Mouse (Mus musculus) frontal cortex, postnatal 14 days (tissue): ENCODE measurements around the gene Tgfb1.

Experiments
- DNase-seq, 2 experiments: peaks; one replicate each; pipeline ENCODE4 v3.0.0; 2022; ENCODE audit warnings: low spot score in 2 of 2

Gene Tgfb1

GRCm38 (mm10) chr7:25675405-25675804 lies 11.4 kb upstream of the Tgfb1 start:
- no peak for DNase-seq

DNA sequence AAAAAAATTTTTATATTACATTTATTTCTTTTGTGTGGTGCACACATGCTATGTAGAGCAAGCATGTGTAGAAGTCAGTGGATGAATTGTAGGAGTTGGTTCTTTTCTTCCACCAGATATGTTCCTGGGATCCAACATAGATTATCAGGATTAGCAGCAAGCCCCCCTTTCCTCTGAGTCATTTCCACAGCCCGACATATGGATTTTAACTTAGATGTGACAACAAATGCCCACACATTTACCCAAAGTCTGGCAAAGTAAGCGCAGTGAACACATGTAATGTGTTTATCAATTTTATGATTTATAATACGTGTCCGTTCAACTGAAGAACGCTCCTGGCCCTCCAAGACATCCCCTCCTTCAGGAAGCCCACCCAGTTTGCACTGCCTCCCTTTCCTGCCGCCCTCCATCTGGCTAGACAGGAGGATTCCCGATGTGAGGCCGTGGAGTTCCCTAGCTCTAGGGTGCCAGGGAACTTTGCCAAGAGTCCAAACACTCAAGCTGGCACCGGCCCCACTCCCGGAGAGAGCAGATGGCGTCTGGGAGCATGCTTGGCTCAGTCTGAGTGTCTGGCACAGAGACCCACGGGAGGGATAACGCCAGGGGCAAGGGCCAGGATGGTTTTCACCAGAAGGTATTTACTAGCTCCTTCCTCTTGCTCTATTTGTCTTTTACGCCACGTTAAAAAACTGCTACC lies 10.6 kb upstream of the Tgfb1 start:
- peak; percentile 86 for DNase-seq

DNA sequence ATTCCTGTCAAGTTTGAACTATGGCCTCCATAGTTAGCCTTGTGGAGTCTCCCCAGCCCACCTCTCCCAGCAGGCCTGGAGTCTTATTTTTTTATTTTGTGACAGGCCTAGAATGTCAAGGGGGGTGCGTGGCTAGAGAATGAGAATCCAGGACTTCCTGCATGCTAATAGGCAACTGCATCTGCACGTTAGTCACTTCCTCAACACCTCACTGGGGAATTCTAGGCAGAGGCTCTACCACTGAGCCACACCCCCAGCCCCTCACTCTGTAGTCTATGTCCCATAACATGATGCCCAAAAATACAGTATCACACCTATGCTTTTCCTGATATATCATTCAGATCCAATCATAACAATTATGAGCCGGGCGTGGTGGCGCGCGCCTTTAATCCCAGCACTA lies 9.8 kb upstream of the Tgfb1 start:
- DNase-seq = no peak

DNA sequence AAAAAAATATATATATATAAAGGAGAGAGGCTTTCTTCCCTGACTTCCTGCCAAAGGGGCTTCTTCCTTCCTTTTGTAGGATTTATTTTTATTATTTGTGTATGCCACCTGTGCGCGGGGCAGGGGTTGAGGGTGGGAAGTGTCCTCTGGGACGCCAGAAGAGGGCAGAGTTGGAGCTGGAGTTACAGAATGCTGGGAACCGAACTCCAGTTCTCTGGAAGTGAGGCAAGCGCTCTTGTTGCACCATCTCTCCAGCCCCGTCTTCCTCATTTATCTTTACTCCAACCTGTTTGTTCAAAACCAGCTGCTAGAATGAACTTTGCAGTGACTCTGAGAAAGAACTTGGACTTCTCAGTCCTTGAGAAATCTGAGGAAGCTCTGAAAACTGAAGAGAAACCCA lies 6.8 kb upstream of the Tgfb1 start:
- no peak for DNase-seq

DNA sequence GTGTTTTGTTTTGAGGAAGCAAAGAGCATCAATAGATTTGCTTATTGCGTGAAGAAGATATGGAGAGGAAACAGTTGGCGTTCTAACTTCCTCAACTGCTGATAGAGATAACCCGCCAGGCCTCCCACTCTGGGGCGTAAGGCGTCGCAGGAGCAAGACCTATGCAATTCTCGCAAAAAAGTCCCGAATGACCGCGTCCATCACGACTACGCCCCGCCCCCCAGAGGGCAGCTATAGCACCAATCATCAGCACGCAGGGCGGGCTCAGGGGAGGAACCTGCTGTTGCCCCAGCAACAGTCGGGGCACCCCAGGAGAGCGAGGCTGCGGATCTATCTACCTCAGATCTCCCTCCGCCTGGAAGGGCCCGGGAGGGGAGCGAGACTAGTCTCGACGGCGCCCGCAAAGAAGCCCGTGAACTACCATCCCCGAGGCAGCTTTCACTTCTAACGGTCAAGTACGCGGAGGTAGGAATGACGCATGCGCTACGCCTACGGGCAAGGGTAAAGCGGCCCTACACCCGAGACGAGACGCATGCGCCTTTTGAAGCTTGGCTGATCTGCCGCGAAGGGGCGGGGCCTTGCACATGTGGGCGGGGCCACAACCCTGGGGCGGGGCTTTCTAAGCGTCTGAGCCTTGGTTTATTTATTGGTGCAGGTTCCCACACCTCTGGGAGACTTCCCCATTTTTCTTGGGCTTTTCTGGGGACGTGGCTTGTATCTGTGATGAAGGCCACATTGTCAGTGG lies 6.1 kb upstream of the Tgfb1 start, which contains the start of gene B9d2:
Gene B9d2, plus strand, starts transcription at position 267 of the 745 bp plus-strand sequence.
- DNase-seq = peak; percentile 93 to 95

DNA sequence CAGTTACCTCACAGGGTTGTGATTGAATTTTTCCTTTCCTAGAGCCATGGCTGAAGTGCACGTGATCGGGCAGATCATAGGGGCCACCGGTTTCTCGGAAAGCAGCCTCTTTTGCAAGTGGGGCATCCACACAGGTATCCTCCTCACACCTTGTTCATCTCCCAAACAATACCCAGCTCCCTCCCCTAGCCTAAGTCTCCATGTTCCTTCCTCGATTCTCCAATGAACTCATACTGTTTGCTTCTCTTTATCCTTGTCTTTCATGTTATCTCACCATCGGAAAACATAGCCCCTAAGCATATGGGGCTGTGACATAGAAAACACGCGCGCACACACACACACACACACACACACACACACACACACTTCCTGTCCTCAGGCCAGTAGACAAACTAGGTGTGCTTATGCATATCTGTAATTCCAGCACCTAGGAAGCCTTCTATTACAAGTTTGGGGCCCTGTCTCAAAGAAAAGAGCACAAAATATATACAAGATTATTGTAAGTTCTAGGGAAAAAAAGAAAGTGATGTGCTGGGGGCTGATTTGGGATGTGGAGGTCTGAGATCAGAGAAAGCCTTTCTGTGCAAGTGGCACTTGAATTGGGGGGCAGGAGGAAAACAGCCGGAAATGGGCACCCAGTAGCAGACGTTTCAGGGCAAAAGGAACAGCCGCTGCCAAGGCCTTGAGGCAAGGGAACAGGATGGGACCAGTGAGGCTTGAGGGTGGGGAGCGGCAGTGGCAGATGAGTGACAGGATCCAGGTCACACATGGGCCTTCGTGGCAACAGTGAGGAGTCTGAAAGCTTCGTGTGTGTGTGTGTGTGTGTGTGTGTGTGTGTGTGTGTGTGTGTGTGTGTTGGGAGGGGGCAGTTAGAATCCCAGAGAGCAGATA lies 5.2 kb upstream of the Tgfb1 start:
- no peak for DNase-seq

- no peak for DNase-seq
These were observed 3.2 kb upstream of the Tgfb1 start for GRCm38 (mm10) chr7:25683474-25684180.

DNA sequence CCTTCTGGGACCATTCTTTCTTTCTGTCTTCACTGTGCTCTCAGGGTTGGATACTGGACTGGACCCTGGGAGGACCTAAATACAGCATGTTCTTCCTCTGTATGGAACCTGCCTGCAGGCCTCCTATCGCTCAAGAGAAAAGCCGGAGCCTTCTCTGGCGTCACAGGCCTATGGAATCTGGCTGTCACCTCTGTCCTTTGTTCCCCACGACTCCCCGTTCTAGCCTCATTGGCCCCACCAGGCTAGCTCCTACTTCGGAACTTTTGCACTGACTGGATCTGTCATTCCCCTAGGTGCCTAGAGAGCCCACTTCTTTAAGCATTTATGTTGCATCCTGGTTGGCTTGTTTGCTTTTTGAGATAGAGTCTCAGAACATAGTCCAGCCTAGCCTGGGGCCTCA lies 2.1 kb upstream of the Tgfb1 start:
- DNase-seq = no peak

DNA sequence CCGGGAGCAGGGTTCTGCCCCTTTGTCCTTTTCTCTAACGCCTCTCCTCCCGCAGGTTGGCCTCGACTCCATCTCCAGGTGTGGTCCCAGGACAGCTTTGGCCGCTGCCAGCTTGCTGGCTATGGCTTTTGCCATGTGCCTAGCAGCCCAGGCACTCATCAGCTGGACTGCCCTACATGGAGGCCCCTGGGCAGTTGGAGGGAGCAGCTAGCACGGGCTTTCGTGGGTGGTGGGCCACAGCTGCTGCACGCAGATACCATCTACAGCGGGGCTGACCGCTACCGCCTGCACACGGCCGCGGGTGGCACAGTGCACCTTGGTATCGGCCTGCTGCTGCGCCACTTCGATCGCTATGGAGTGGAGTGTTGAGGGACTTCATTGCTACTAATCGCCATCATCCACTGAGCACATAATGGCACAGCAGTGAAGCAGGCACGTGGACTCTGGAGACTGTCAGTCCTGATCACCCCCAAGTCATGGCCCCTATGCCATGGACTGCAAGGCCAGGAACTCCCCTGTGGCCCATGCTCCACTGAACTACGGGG lies 804 bp upstream of the Tgfb1 start:
- no peak for DNase-seq

DNA sequence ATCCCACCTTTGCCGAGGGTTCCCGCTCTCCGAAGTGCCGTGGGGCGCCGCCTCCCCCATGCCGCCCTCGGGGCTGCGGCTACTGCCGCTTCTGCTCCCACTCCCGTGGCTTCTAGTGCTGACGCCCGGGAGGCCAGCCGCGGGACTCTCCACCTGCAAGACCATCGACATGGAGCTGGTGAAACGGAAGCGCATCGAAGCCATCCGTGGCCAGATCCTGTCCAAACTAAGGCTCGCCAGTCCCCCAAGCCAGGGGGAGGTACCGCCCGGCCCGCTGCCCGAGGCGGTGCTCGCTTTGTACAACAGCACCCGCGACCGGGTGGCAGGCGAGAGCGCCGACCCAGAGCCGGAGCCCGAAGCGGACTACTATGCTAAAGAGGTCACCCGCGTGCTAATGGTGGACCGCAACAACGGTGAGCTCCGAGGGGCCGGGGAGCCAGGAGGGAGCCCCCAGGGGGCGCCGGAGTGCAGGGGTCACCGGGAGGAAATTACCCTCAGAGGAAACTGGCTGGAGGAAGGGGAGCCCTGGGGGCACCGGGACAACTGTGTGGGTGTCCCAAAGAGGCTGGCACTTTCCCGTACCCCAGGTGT lies 1.1 kb downstream of the Tgfb1 start:
- no peak for DNase-seq

DNA sequence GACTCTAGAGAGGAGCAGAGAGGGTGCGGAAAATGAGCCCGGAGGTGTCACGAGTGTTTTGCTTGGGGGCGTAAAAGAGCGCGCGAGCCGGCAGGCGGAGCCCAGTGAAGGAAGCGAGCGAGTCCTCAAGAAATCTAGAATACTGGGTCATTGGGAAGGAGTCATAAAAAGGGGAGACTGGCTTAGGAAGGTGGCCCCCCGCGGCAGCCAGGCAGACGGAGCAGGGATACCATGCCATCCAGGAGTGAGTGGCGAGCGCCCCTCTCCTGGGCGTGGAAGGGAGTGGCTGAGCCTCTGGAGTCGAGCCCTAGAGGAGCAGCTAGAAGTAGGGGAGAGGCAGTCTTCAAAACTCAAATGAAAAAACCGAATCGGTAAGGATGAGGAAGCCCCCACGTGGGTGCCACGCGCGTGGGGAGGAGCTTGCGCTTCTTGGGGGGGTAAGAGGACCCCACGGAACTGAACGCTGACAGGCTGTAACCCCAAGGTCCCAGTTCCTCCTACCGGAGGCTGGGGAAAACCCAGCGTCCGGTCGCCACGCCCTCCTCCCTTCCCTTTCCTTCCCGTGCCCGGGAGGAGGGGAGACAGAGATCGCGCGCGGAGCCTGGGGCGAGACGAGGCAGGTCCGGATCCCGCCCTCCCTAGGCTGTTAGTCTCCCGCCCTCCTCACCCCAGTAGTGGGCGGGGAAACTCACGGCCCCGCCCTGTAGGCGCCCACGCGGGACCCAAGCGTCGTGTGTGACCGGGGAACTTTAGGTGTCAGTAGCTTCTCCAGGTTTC lies 2.2 kb downstream of the Tgfb1 start:
- no peak for DNase-seq

DNA sequence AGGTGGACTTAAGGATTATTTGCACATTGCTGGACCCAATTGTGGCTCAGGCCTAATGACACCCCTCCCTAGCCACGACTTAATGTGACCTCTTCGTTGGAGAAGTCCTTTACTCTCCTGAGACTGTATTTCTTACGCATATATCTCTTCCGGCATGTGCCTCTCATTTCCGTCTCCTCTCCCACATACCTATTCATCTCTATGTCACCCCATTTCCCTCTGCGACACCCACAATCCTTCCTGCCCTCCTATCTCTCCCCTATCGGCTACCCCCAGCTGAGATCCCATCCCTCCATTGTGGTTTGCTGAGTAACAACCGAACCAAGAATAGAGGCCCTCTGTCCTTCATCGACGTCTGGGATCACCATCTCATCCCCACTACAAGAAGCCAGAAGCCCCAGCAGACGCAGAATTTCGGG lies 2.8 kb downstream of the Tgfb1 start:
- no peak for DNase-seq

GRCm38 (mm10) chr7:25690051-25690450 lies 3.2 kb downstream of the Tgfb1 start:
- DNase-seq = no peak

DNA sequence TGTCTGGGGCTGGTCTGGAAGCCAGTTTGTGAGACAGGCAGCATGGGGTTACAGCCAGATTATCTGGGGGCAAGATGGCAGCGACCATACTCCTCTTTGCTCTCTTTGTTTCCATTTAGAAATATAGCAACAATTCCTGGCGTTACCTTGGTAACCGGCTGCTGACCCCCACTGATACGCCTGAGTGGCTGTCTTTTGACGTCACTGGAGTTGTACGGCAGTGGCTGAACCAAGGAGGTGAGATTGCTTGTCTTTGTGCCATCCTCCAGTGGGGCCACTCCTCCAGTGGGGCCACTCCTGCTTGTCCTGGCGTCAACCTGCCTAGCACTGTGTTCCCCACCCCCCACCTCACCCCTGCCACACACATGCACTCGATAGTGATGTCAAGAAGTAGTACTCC lies 7.3 kb downstream of the Tgfb1 start:
- no peak for DNase-seq

DNA sequence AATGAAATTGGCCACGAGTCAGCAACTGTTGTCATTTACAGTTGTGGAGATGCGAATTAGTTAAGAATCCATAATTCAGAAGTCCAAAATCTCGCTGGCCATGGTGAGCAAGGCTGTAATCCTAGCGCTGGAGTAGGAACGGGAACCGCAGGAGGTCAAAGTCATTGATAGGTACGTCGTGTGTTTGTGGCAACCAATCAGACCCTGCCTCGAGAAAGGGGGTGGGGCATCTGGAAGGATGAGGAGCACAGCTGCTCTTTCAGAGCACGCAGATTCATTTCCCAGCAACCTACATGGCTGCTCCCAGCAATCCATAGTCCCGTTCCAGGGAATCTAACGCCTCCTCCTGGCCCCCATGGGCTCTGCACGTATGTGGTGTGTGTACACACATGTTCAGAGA lies 13.0 kb downstream of the Tgfb1 start:
- DNase-seq = no peak

- no peak for DNase-seq
These were observed 13.9 kb downstream of the Tgfb1 start for GRCm38 (mm10) chr7:25700732-25701131.

DNA sequence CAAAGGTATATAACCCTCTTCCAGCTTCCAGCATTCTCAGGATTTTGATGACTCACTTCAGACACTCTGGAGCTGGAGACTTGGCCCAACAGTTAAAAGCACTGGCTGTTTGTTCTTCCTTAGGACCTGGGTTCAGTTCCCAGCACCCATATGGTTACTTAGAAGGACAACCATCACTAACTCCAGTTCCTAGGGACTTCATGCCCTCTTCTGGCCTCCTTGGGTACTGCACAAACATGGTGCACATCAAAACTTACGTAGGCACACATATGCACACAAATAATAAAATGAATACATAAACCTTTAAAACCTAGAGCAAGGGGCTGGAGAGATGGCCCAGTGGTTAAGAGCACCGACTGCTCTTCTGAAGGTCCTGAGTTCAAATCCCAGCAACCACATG lies 15.5 kb downstream of the Tgfb1 start:
- no peak for DNase-seq

- DNase-seq = peak in 1 of 2 experiments; percentile 8
These were observed 17.1 kb downstream of the Tgfb1 start for GRCm38 (mm10) chr7:25703793-25704494.

DNA sequence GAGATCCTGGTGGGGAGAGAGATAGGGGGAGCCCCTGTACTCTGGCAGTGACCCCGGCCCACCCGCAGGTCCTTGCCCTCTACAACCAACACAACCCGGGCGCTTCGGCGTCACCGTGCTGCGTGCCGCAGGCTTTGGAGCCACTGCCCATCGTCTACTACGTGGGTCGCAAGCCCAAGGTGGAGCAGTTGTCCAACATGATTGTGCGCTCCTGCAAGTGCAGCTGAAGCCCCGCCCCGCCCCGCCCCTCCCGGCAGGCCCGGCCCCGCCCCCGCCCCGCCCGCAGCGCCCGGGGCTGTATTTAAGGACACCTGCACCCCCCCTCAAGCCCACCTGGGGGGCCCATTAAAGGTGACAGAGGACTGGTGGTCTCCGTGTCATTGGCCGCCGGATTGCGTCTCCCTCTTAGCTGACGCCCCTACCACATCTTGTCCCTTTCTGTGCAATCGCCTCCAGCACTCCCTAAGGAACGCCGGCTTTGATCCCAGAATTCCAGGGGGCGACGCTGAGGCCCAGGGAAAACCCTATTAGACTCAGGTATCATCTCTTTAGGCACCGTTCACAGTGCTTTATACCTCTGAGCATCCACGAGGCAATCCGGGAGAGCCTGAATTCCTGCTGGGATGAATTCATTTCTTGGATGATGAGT lies 18.0 kb downstream of the Tgfb1 start:
- DNase-seq = no peak
